Mouse (Mus musculus): Measurements from ENCODE around the gene Nmd3. TPM values are rescaled to one million over a fixed set of nuclear protein-coding genes. Genes with fewer than 3 reads are reported as not detected.
A peak's percentile ranks its signal among the peaks of the same experiment; 100 is the strongest.

Nmd3 gene
- total RNA-seq, 2 experiments from 2014 or later = 57.0 to 78.3 TPM

DNA sequence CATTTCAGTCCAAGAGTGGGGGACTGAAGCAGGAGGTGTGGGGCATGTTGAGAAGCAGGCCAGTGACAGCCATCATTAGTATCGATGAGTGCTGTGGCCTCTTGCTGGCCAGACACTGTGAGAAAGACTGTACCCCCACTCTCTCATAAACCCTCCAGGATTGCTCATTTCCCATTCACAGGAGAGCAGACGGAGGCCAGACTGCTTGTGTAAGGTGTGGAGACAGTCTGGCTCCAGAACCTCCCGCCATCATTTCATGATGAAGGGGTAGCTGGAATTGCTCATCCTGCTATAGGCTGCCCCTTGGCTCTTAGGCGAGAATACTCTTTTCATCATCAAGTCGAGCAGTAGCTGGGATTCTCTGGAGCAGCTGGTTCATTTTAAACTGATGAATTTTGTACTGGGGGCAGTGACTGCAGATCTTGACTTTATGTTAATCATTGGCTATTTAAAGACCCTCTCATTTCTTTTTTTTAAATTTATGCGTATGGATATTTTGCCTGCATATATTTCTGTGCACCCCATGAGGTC, 41.1 kb downstream of the Nmd3 start:
- ATAC-seq (replicated peaks; ENCODE audit: poor library complexity, severe bottlenecking) = no peak

DNA sequence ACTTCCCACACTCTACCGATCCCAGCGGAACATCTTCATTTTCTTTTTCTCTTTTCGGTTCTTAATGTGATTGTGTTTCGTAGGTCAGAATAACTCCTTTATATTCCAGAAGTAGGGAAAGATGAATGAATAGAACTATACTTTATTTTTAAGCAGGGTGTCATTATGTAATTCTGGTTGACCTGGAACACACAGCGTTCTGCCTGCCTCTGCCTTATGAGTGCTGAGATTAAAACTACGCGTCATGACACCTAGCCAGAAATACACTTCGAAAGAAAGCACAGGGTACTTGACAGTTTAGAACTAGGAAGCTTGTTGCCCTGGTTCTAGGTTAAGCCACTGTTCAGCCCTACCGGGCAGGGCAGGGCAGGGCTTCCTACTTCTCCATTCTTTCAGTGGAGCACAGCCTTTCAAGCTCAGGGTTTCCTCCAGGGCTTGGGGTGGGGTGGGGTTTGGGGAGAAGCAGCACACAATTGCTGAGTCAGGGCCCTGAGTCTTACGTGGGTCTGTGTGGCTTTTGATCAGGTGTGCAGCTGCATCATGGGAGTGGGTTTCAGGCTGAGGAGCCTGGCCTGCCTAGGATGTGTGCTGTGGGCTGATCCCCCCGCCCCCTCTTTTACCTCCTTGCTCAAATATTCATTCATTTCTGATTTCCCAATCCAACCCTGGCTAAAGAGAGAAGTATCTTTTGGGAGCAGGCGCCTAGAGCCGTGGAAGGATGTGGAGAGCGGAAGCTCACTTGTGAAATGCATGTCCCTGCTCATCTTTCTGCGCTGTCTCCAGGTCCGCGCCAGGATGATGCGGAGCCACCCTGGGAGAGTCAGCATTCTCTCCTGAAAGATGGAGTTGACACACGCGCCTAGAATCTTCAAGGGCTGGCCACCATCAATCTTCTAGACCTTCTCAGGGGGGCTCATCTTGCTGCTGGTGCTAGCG, 42.1 kb downstream of the Nmd3 start:
- ATAC-seq (replicated peaks; ENCODE audit: poor library complexity, severe bottlenecking) = peak; percentile 70

DNA sequence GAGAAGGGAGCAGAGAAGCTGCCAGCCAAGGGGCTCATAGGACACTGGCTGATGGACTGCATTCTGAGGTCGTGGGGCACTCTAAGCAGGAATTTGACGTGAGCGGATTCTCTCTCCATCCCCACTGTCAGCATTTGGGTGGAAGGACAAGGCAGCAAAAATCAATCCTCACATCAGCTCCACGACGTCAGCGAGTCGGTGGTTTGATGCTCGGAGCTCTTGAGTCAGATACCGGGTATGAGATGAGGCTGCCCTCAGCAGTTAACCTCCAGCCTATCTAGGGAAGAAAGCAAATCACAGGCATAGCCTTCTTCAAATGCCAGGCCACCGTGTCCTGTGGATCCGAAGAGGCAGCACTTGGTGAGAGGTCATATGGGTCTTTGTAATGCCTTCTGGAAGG, 43.4 kb downstream of the Nmd3 start:
- ATAC-seq (replicated peaks; ENCODE audit: poor library complexity, severe bottlenecking) = no peak

DNA sequence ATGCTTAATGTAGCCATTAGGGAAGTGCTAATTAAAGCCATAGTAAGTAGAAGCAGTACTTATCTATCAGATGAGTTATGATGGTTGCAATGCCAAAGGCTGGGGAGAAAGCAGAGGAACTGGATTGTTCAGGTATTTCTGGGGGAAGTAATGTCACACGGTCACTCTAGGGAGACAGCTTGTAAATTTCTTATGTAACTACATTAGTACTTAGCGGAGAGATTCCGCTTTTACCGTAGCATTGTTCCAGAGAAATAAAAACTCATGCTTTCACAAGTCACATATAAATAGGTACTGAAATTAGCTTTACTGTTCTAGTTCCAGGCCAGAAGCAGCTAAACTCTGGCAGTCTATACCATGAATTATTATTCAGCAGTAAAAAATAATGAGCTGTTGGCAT, 47.4 kb downstream of the Nmd3 start:
- ATAC-seq (replicated peaks; ENCODE audit: poor library complexity, severe bottlenecking) = no peak

DNA sequence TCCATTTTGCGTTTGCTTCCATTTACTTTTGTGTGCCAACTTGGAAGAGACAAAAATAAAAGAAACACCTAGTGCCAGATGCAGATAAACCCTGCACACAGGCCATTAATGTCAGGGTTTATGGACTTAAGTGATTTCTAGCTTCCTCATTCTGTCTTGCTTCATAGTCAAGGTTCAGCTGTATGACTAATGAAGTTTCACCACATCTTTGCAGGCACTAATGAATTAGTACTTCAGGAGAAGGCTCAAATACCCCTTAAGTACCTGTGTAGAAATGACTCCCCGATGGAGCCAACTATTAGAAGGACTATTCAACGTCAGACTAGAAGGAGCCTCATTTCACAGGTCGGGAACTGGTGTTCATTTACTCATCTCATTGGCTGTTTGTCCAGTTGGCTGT, 51.6 kb downstream of the Nmd3 start:
- peak; percentile 70 for ATAC-seq (replicated peaks; ENCODE audit: poor library complexity, severe bottlenecking)

DNA sequence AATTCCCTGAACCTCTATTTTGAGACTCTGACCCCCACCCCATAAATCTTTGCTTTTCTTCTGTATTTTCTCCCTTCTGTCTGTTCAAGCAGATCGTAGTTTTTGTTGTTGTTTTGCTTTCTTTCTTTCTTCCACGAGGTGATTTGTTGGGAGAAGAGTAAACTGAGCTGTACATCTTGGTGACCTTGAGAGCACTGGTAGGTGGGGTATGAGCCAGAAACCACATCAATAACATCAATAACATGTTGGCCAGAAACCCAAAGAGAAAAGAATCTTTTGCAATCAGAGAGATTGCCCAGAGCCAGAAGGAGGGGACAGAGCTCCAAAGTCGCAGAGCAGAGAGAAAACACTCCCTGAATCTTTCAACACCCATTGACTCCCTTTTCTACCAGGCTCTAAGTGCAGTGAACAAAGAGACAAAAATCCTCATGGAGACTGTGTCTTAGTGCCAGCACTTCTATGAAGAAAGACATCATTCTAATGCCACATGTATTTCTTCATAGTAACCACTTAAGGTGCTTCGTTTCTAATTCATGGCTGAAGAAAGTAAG, 57.5 kb downstream of the Nmd3 start:
- no peak for ATAC-seq (replicated peaks; ENCODE audit: poor library complexity, severe bottlenecking)

DNA sequence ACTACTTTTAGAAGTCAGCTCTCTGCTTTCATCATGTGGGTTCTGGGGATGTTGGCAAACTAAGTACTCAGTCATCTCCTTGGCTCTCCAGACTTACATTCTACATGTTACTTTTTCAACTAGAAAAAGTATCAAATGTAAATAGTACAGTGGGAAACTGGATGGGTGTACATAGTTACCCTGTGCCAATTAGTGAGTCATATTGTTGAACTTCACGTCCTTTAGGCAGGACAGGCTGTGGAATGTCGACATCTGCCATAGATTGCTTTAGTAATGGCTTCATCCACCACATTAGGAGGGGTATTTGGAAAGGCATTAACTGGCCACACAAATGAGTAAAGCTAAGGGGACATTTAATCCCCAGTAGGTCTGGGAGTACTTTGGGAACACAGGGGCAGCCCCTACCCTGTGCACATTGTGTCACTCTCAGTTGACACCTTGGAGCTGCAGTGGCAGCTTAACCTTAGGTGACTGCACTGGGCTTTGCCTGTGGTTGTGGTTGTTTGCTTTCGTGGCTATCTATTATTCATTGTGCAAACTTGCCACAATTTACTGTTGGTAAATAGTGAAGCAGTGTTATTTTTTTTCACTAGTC, 71.1 kb downstream of the Nmd3 start:
- ATAC-seq (replicated peaks; ENCODE audit: poor library complexity, severe bottlenecking) = no peak

DNA sequence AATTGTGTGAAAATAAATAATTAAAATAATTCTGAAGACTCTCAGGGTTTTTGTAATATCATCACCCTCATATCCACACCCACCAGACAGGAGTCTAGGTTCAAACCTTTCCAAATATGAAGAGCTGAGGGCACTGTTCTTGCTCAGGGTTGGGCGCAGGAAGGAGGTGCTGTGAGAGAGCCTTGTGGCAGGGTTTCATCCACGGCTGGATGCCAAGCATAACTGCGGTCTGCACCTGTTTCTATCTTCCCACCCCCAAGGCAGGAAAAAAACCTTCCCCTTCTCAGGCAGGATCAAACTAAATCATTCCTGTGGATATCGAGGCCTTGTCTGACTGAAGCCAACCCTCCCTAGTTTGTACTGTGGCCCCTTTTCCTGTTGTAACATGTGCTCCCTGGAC, 75.7 kb downstream of the Nmd3 start:
- no peak for ATAC-seq (replicated peaks; ENCODE audit: poor library complexity, severe bottlenecking)

DNA sequence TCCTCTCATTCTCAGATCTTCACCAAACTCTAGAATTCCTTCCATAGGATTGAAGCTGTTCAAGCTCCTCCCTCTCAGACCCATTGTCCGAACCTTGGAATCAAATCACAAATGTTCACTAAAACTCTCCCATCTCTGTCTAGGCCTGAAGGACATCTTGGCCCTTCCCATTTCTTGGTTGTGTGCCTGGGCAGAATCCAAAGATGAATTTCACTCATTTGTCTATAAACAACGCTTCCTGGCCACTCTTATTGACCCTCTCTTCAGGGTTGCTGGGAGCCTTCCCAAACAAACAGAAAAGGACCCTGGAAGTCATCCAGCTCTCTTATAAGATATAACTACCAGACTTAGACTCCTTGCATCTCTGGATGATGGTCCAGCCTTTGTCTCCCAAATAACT, 76.2 kb downstream of the Nmd3 start:
- no peak for ATAC-seq (replicated peaks; ENCODE audit: poor library complexity, severe bottlenecking)

DNA sequence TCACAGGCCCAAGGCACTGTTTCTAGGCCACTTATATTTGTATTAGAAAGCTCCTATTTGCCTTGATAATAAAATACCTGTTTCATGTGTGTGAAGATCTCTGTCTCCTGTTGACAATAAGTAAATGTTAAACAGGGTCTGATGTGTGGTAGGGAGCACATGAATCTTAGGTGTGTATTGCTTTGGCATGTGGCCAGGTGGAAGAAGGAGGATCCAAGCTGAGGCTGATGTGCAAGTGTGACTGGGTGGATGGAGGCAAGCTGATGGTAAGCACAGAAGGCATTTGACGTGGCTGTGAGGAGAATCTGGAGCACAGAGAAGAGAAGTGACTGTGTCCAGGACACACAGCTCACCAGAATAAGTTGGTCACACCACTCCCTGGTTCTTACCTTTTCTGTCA, 77.3 kb downstream of the Nmd3 start:
- no peak for ATAC-seq (replicated peaks; ENCODE audit: poor library complexity, severe bottlenecking)

DNA sequence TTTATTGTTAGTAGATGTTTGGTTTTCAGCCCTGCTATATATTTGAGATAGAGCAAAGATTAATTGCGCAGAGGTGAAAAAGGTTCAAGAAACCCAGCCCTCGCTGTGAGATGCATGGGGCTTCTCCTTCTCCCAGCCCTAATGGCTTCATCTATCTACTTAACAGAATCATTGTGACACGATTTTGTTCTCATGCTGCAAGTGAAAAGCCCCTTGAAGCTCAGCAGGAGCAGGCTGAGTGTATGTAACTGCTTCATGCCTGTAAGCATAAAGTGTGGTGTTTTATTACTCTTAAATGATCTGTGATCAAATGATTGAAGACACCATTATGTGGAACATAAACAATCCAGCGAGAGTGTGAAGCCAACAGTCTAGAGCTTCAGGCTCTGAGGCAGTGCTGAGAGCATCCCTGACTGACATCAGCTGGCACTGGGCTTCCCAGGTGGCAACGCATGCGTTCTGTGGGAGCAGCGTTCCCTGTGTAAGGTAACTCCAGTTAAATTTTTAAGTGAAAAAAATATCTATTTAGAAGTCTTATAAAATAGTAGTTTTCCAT, 79.1 kb downstream of the Nmd3 start:
- ATAC-seq (replicated peaks; ENCODE audit: poor library complexity, severe bottlenecking) = no peak

DNA sequence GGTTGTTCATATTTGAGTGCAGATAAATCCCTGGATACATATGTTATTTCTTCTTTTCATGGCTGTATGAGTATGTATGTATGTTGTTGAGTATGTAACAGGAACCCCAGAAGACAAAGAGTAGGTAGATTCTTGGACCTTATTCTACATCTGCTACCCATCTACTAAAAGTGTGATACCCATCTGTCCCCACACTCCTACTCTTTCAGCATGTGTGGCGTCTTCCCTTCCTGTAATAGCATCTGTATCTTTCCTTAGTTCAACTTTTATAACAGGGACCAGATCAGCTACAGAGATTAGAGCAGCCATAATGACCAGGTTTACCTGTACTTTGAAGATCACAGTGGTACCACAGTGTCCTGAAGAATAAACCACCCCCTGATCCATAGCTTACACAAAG, 81.4 kb downstream of the Nmd3 start:
- ATAC-seq (replicated peaks; ENCODE audit: poor library complexity, severe bottlenecking) = no peak

Other genes with a start within 250 kb of the Nmd3 start
- gene B3galnt1, start 123.0 kb upstream of the Nmd3 start, total RNA-seq (2014; fragmentation: Nextera tagmentation) = 1.3 TPM in 1 of 2 replicates, not detected in the other
- gene B3galnt1, start 123.0 kb upstream of the Nmd3 start, total RNA-seq (2017) = 0.46 TPM in 1 of 2 replicates, not detected in the other
- gene Sptssb, start 138.0 kb downstream of the Nmd3 start, total RNA-seq (2014; fragmentation: Nextera tagmentation) = not detected in 2 replicates
- not detected in 2 replicates for gene Sptssb, start 138.0 kb downstream of the Nmd3 start, total RNA-seq (2017)